Comparison of ENCODE assay signal across 24 mouse cellular contexts in the genomic region with DNA sequence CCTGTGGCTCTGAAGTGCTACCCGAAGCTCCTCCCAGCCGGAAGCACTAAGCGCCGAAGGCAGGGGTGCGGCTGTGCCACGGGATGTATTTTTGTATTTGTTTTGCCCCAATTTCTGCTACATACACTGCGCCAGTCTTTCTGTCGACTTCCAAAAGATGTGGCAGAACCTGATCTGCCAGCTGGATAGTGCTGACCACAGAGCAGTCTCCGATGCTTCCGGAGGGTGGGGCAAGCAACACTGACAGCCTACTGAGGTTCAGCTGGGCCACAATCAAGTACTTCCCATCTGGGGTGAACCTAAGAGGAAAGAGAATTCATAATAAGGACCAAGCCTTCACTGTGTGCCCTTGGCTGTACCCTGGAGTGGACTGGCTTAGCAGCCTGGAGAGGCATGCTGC. TPM values are rescaled to one million over a fixed set of nuclear protein-coding genes. Genes with fewer than 3 reads are reported as not detected.
DNase-seq lines count a peak whose midpoint lies in the region; ATAC-seq and TF ChIP-seq lines count a peak whose summit lies in the region.
"Had no signal": no experiment of that assay in that cellular context is flagged by ENCODE, and none has a peak within 500 bp of the region (broad histone marks: within the 10 kb centered on the region; RNA-seq: fewer than 3 reads in every experiment).

No protein-coding gene starts in this region.

- peaks cover 19% of the 10 kb centered on the region for H3K36me3 ChIP-seq in stomach, postnatal 0 days (ENCODE audit: control insufficient read depth, insufficient read depth, low read length)

- no peak overlapping the region for H3K4me2 ChIP-seq in stomach, postnatal 0 days (replicated peaks; ENCODE audit: low read depth)
- H3K4me2 ChIP-seq: heart, embryonic 13.5 days; liver, embryonic 11.5 days; midbrain, embryonic 11.5 days; neural tube, embryonic 13.5 days; stomach, embryonic 15.5 days had no signal

- no peaks in the 10 kb centered on the region for H3K27me3 ChIP-seq in stomach, postnatal 0 days (ENCODE audit: control insufficient read depth, insufficient read depth, low read length)
- H3K27me3 ChIP-seq: CH12.LX; heart, embryonic 13.5 days; neural tube, embryonic 13.5 days; stomach, embryonic 15.5 days had no signal

- no peak for TF ChIP-seq EP300 in stomach, postnatal 0 days (optimal IDR thresholded peaks at IDR 0.05)

- whole genome bisulfite sequencing in stomach, postnatal 0 days, result 72% methylated on average over 10 of the region's 10 CpGs

- peak; percentile 86 for DNase-seq in heart, adult 11 months
- no peak for DNase-seq in heart, postnatal 10 days
- DNase-seq in urinary bladder, adult 18-20 months (ENCODE audit: low spot score in 2 of 2), result peak; percentile 47 to 70
- DNase-seq in urinary bladder, postnatal 10 days (ENCODE audit: low spot score), result no peak
- DNase-seq in stomach, postnatal 0 days (ENCODE audit: low spot score), result peak; percentile 40
- no peak for DNase-seq in adrenal gland, postnatal 10 days
- no peak for DNase-seq in adrenal gland, adult 18-20 months (ENCODE audit: low spot score in 2 of 2)
- DNase-seq: adrenal gland, postnatal 36 days; left cerebral cortex, postnatal 4 days; thymus, postnatal 4 days had no signal

- H3K27ac ChIP-seq in stomach, postnatal 0 days (replicated peaks), result peak overlapping the region; percentile 45
- H3K27ac ChIP-seq: heart, embryonic 13.5 days; layer of hippocampus, adult 2 months; neural tube, embryonic 13.5 days; stomach, embryonic 15.5 days had no signal

- H3K4me1 ChIP-seq in stomach, postnatal 0 days (replicated peaks; ENCODE audit: control insufficient read depth, insufficient read depth), result no peaks in the 10 kb centered on the region
- H3K4me1 ChIP-seq: neural tube, embryonic 13.5 days; stomach, embryonic 15.5 days had no signal

- no peak overlapping the region for H3K4me3 ChIP-seq in stomach, postnatal 0 days (ENCODE audit: low read depth, low read length)
- H3K4me3 ChIP-seq: heart, embryonic 13.5 days; layer of hippocampus, adult 2 months; neural tube, embryonic 13.5 days; stomach, embryonic 15.5 days had no signal

- peak; percentile 49 for ATAC-seq in stomach, postnatal 0 days (ENCODE audit: low FRiP score, low TSS enrichment)
- ATAC-seq: activated CD4-positive, CD25-positive, alpha-beta regulatory T cell, adult 4 months; forebrain, embryonic 14.5 days had no signal

- no peak for TF ChIP-seq CTCF in stomach, postnatal 0 days (IDR thresholded peaks at IDR 0.05; ENCODE audit: low read depth)

- no peak overlapping the region for H3K9ac ChIP-seq in stomach, postnatal 0 days (ENCODE audit: low read length)
- H3K9ac ChIP-seq: heart, embryonic 13.5 days; neural tube, embryonic 13.5 days; stomach, embryonic 15.5 days had no signal

- intact Hi-C loops in heart, postnatal 10 days (cut with DNase I), result no loop called here

- H3K9me3 ChIP-seq in stomach, postnatal 0 days (ENCODE audit: control insufficient read depth, low read length), result no peaks in the 10 kb centered on the region
- H3K9me3 ChIP-seq: heart, embryonic 13.5 days; neural tube, embryonic 13.5 days; stomach, embryonic 15.5 days had no signal

RNA-seq across cellular contexts. Expression of a gene that starts 10.8 kb away (rescaled TPM):
- 1 to 10 TPM; 7.6 to 7.9 TPM for total RNA-seq in heart, postnatal 10 days (2021)
- polyA plus RNA-seq in stomach, postnatal 0 days (2015; fragmentation: Nextera tagmentation; extraction: Ambion mirVana), result 8.6 and 9.0 TPM in 2 replicates
- total RNA-seq in adrenal gland, postnatal 10 days (2021), result 10 to 100 TPM; 11.0 to 12.4 TPM
- 10 to 100 TPM; 10.0 to 11.1 TPM for total RNA-seq in adrenal gland, adult 18-20 months (2021)

RNA-seq across cellular contexts. Expression of a gene that starts 11.1 kb away (rescaled TPM):
- total RNA-seq in heart, postnatal 10 days (2021), result 10 to 100 TPM; 15.0 to 15.1 TPM
- 7.9 and 8.1 TPM in 2 replicates for polyA plus RNA-seq in stomach, postnatal 0 days (2015; fragmentation: Nextera tagmentation; extraction: Ambion mirVana)
- total RNA-seq in adrenal gland, postnatal 10 days (2021), result 10 to 100 TPM; 17.2 to 26.9 TPM
- total RNA-seq in adrenal gland, adult 18-20 months (2021), result 10 to 100 TPM; 13.7 to 19.0 TPM

RNA-seq across cellular contexts. Expression of a gene that starts 36.1 kb away (rescaled TPM):
- total RNA-seq in heart, postnatal 10 days (2021), result not detected
- polyA plus RNA-seq in stomach, postnatal 0 days (2015; fragmentation: Nextera tagmentation; extraction: Ambion mirVana), result 0.05 TPM in 1 of 2 replicates, not detected in the other
- total RNA-seq in adrenal gland, postnatal 10 days (2021), result not detected
- total RNA-seq in adrenal gland, adult 18-20 months (2021), result not detected
- total RNA-seq: adrenal gland, postnatal 36 days; CH12.LX; gastrocnemius, adult 18-20 months; hematopoietic stem cell, adult 5-6 weeks; left cerebral cortex, adult 18-20 months; left cerebral cortex, postnatal 4 days had no signal
- polyA plus RNA-seq: activated CD4-positive, CD25-positive, alpha-beta regulatory T cell, adult 4 months; forebrain, embryonic 14.5 days; heart, embryonic 13.5 days; liver, embryonic 11.5 days; lung, embryonic 16.5 days; midbrain, embryonic 11.5 days; neural tube, embryonic 13.5 days; spleen, adult 2 months had no signal

Comparison
In these comparisons a context has a peak if more than half of its experiments do, and no peak if none do; other contexts are left out.
1. DNase-seq: peak in heart, adult 11 months (single experiment), urinary bladder, adult 18-20 months (2 of 2) and stomach, postnatal 0 days (single experiment); none in heart, postnatal 10 days (0 of 2), urinary bladder, postnatal 10 days (single experiment), adrenal gland, postnatal 10 days (single experiment) and adrenal gland, adult 18-20 months (0 of 2).